Mouse (Mus musculus) C3H10T1/2 (cell line): ENCODE results near the gene Hoxc4. TPM values are rescaled to one million over a fixed set of nuclear protein-coding genes. Genes with fewer than 3 reads are reported as not detected.

ENCODE experiments used
- polyA plus RNA-seq, 2 experiments: library from polyadenylated mRNA; unstranded; fragments of >200 nt; fragmentation: generic; extraction: Trizol; gene quantifications; one replicate each; pipeline ENCODE4 v1.2.1; 2012; ENCODE audit warnings: missing spikeins in 2 of 2

Gene Hoxc4
- polyA plus RNA-seq = not detected

DNA sequence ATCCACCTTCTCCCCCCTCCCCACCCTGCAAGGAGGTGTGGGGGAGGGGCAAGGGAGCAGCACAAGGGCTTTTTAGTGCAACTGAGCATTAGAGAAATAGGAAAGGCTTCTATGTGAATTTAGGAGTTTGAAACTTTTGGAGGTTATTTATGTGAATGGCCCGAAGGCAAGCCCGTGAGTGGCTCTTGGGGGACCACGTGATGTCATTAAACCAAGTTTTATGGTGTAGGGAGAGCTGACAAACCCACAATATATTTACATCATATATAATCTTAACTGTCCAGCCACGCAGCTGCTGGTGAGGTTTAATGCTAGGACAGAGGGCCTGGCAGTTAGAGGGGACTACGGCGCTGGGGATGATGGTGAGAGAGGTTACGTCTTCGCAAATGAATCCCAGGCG, at the start of gene Hoxc4:
Hoxc4 (plus strand) TSS at position 299 of the 400 bp plus-strand sequence.

DNA sequence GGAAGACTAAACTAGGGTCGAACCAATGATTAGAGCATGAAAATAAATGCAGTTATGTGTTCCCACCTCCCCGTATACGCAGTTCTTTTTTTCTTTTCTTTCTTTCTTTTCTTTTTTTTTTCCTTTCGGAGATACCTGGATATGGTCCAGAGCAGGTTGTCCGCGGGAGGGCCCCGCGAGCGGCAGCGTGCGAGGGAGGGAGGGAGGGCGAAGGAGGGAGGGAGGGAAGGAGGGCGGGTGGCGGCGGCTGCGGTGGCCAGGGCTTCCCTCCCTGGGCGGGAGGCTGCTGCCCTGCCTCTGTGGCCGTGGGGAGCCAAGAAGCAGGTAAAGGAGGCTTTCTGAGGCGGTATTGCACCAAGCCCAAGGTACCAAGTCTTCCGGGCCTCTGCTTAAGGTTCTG, 42.6 kb upstream of the Hoxc4 start, which contains the start of gene Hoxc9:
Hoxc9 (plus strand) TSS at position 269 of the 400 bp plus-strand sequence.

DNA sequence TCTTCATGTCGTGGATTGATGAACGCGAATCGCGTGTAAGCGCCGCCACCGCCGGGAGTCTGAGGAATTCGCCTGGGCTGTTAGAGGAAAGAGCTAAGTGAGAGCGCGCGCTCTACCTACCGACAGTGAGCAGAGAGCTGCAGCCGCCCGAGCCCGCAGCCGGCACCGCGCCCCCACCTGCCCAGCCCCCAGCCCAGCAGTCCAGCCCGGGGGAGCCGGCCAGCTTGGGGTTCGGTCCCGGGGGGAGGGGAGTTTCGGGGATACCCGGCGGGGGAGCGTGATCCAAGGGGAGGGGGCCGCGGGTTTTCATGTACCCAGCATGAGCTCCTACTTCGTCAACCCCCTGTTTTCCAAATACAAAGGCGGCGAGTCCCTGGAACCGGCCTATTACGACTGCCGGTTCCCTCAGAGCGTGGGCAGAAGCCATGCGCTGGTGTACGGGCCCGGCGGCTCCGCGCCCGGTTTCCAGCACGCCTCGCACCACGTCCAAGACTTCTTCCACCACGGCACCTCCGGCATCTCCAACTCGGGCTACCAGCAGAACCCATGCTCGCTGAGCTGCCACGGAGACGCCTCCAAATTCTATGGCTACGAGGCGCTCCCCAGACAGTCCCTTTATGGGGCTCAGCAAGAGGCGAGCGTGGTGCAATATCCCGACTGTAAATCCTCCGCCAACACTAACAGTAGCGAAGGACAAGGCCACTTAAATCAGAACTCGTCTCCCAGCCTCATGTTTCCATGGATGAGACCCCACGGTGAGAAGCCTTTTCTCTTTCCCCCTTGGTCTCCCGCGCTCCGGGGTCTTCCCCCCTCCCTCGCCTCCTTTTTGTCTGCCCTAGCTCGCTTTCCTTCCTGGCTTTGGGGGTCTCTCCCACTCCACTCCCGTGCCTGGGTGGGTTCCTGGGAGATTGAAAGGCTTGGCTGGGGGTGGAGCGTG, 28.0 kb upstream of the Hoxc4 start, which contains the start of gene Hoxc8:
Hoxc8 (plus strand) TSS at position 147 of the 937 bp plus-strand sequence.

DNA sequence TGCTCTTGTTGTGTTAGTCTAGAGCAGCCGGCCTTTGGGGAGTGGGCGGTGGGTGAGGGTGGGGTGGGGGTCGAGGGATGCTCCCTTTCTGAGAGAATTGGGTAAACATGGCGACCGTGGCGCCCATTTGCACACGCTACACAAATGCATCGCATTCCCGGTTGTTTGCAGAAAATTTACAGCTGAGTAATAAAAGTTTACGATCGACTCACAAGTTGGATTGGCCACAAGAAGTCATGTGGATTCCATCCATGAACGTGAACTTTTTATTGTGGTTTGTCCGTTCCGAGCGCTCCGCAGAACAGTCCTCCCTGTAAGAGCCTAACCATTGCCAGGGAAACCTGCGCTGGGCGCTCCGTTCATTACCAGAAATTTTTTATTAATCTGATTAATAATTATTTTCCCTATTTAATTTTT, 20.8 kb upstream of the Hoxc4 start, which contains the start of gene Hoxc6:
Hoxc6 (plus strand) TSS at position 319 of the 417 bp plus-strand sequence.

Other genes starting within 250 kb of the Hoxc4 start
- under 1 TPM in 1 of 2 experiments, not detected in 1; 0.01 TPM for gene Hoxc13, start 97.8 kb upstream of the Hoxc4 start, polyA plus RNA-seq
- not detected for gene Hoxc12, start 82.2 kb upstream of the Hoxc4 start, polyA plus RNA-seq
- not detected for gene Hoxc11, start 64.5 kb upstream of the Hoxc4 start, polyA plus RNA-seq
- gene Hoxc10, start 52.1 kb upstream of the Hoxc4 start, polyA plus RNA-seq = not detected
- gene Hoxc5, start 51.5 kb upstream of the Hoxc4 start, polyA plus RNA-seq = not detected
- gene Hoxc9, start 42.5 kb upstream of the Hoxc4 start, polyA plus RNA-seq = not detected
- gene Hoxc8, start 28.3 kb upstream of the Hoxc4 start, polyA plus RNA-seq = not detected
- gene Hoxc6, start 20.7 kb upstream of the Hoxc4 start, polyA plus RNA-seq = under 1 TPM; 0.01 to 0.04 TPM
- gene Smug1, start 148.2 kb downstream of the Hoxc4 start, polyA plus RNA-seq = 10 to 100 TPM in 1 of 2 experiments, 1 to 10 TPM in 1; 3.4 to 10.2 TPM
- gene Cbx5, start 220.9 kb downstream of the Hoxc4 start, polyA plus RNA-seq = 10 to 100 TPM in 1 of 2 experiments, 1 to 10 TPM in 1; 4.2 to 26.2 TPM
- 100 to 1,000 TPM; 119 to 565 TPM for gene Hnrnpa1, start 221.5 kb downstream of the Hoxc4 start, polyA plus RNA-seq
- gene Nfe2, start 239.5 kb downstream of the Hoxc4 start, polyA plus RNA-seq = under 1 TPM; 0.07 to 0.57 TPM